Mouse (Mus musculus) T-helper 1 cell (primary cell): Measurements from ENCODE around the gene Ppat.

ENCODE experiments used
- in situ Hi-C: fragments of 300-600 bp; cut with MboI, MseI; formaldehyde crosslinking; loops from one replicate; pipeline ENCODE4 v1.15.1; 2025; ENCODE audit warnings: high pct_unique_total_duplicates

Ppat gene

DNA sequence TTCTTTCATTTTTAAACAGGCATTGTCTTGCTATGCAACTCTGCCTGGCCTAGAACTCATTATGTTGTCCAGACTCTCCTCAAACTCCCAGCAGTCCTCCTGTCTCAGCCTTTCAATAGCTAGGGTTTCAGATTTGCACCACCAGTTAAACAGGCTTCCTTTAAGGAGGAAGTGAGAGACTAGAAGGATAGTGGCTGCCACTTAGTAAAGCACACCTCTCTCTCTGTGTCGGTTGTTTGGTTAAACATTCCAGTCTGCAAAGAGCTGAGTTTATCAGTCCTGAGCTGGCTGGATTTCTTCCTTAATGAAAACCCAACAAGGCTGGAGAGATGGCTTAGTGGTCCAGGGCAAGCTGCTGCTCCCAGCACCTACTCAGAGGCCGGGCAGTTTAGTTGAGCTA, 58.8 kb downstream of the Ppat start:
- in situ Hi-C loops, result no loop called here

DNA sequence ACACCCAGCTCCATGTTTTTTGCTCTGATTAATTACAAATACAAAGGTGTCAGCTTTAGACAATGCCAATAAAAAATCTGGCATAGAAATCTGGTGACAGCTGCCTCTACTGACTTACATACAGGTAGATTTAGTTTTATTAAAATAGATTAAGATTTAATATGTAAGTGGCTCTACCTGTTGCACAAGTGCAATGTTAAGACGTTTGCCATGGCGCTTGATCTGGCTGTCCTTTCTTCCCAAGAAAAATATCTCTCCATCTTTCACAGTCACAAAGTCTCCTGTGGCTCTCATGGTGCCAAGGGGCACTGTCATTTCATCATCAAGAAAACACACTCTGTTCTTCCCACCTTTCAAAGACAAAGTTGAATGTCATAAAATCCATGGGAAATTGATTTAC, 64.4 kb downstream of the Ppat start:
- in situ Hi-C loops, result loop anchor here (10.0 kb wide), 1 partner anchor 328 kb away; the partner anchor contains the start of gene Spink2

DNA sequence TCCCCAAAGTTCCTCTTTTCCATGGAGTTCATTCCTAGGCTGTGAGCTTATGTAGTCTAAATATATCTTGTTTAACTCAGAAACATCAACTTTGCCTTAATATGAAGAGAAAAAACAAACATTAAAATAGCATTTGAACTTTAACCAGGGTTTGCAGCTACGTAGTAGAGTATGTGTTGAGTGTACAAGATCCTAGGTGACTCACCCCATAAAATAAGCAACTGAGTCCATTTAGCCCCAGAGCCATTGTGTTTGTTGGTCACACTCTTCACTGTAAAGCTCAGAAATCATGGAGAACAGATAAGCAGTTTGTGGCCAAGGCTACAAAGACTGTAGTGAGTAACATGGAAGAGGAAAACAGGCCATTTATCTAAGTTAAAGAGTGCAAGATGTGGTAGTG, 67.3 kb downstream of the Ppat start:
- in situ Hi-C loops, result loop anchor here (10.0 kb wide), 1 partner anchor 331 kb away; the partner anchor contains the start of gene Spink2

DNA sequence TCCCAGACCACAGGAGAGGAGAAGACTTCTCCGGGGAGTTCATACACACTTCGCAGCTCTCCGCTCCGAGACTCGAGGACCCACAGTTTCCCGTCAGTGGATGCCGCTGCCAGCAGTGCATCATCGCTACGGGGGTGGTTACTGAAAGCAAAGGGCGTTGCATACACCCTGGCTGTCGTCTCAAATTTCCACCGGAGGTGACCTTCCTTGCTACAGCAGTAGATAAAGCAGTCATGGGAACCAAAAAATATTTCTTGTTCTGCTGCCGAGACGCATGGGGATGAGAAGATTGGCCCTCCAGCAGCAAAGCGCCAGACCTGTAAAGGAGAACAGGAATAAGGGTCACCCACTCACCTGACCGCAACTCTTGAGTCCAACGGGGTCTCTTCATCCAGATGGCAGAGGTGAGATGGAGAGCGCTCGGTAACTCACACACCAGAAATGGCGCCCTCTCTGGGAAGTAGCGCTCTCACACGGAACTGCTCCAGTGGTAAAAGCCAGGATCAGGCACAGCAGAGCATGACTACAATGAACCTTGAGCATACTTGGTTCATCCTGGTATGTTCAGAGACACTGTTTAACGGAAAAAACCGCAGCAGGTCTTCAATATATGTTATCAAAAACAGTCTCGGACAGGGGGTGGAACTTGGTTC, 75.1 kb downstream of the Ppat start:
- in situ Hi-C loops, result no loop called here

DNA sequence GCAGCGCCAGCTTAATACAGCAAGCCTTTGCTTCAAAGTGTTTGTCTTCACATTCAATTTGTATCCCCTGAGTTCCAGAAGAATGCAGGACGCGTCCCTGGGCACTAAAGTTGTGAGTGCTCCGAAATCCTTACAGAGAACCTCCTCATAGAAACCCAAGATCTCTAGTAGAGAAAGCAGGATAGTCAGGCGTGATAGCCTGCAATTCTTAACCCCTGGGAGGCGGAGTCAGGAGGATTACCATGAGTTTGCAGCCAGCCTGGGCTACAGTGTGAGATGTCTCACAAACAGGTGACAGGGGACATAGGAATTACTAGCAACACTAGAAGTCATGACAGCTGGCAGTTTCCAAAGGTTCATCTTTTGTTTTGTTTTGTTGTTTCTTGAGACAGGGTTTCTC, 81.8 kb downstream of the Ppat start:
- in situ Hi-C loops, result no loop called here

DNA sequence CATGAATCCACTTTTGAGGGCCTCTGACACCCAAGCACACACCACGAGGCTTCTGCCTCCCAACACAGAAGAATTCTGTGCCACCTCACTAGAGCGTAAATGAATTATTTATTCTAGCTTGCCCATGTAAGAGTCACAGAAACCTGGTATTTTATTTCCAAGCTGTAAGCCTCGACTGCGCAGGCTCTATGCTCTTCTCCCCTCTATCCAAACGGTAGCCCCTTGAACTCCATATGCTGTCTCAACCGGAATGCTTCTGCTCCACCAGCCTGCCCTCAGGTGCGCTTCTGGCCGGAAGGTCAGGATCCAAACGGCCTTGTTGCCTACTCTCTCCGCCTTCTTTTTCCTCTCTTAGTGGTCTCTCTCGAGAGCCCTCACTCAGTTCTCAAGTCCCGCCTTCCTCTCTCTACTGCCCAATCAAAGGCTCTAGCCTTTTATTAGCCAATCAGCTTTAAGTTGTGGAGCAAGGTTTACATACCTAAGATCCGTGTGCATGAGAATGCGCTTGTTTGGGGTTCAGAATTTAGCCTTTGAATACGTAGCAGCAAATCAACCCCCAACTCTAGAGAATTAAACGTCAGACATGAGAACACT, 82.6 kb downstream of the Ppat start:
- in situ Hi-C loops, result no loop called here

DNA sequence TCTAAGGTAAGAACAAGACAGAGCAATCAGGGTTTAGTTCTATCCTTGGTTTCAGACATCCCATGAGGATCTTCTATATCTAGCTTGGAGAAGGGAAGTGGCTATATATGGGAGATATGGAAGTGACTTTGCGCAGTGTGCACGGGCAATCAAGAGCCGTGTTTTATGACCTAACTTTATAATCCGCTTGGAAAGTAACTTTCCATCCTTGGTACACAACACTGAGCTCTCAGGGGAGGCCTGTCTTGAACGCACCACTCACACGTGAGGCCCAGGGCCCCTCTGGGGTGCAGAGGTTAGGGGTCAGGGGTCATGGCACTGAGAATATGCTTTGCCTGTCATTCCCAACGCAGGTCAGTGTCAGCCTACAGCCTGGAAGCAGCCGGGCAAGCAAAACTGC, 84.6 kb downstream of the Ppat start:
- in situ Hi-C loops, result no loop called here
